Mouse (Mus musculus) spleen, embryonic (tissue): Measurements from ENCODE around the gene D930007J09Rik.

Experiments used
- CTCF ChIA-PET: fragments of 350-600 bp; sonication (Branson Sonifier 250); formaldehyde crosslinking; loops from one replicate; lab custom pipeline; 2022; lab: Charles Lee

The D930007J09Rik gene

GRCm38 (mm10) chr13:32821671-32822070, 19.0 kb upstream of the D930007J09Rik start:
- CTCF ChIA-PET, result no interaction called here

- CTCF ChIA-PET, result interaction anchor here (1.0 kb wide), 1 partner anchor 12 kb away, joined by 3 read pairs; no protein-coding TSS in a partner anchor
Observed at GRCm38 (mm10) chr13:32819926-32820325, 17.3 kb upstream of the D930007J09Rik start.

GRCm38 (mm10) chr13:32819241-32819640, 16.6 kb upstream of the D930007J09Rik start:
- CTCF ChIA-PET, result no interaction called here

GRCm38 (mm10) chr13:32807624-32808023, 5.0 kb upstream of the D930007J09Rik start:
- CTCF ChIA-PET, result no interaction called here

- CTCF ChIA-PET, result no interaction called here
Observed at GRCm38 (mm10) chr13:32806820-32807219, 4.2 kb upstream of the D930007J09Rik start.

GRCm38 (mm10) chr13:32803701-32804345, 1.2 kb upstream of the D930007J09Rik start:
- CTCF ChIA-PET, result no interaction called here

GRCm38 (mm10) chr13:32801693-32802221, 892 bp downstream of the D930007J09Rik start, which contains the start of gene Wrnip1:
Gene Wrnip1 (plus strand): TSS chr13:32802038.
- CTCF ChIA-PET, result no interaction called here

- CTCF ChIA-PET, result no interaction called here
Observed at GRCm38 (mm10) chr13:32800859-32801258, 1.8 kb downstream of the D930007J09Rik start.

GRCm38 (mm10) chr13:32799131-32799530, 3.5 kb downstream of the D930007J09Rik start:
- CTCF ChIA-PET, result no interaction called here

- CTCF ChIA-PET, result no interaction called here
Observed at GRCm38 (mm10) chr13:32797085-32797484, 5.6 kb downstream of the D930007J09Rik start.

GRCm38 (mm10) chr13:32795166-32795565, 7.5 kb downstream of the D930007J09Rik start:
- CTCF ChIA-PET, result no interaction called here

- CTCF ChIA-PET, result no interaction called here
Observed at GRCm38 (mm10) chr13:32794619-32795018, 8.0 kb downstream of the D930007J09Rik start.

GRCm38 (mm10) chr13:32789781-32790180, 12.9 kb downstream of the D930007J09Rik start:
- CTCF ChIA-PET, result no interaction called here

GRCm38 (mm10) chr13:32787584-32787983, 15.1 kb downstream of the D930007J09Rik start:
- CTCF ChIA-PET, result no interaction called here

GRCm38 (mm10) chr13:32783816-32784215, 18.8 kb downstream of the D930007J09Rik start, which contains the start of gene Mylk4:
Gene Mylk4 (minus strand): TSS chr13:32783954.
- CTCF ChIA-PET, result no interaction called here

GRCm38 (mm10) chr13:32783055-32783454, 19.6 kb downstream of the D930007J09Rik start:
- CTCF ChIA-PET, result no interaction called here

GRCm38 (mm10) chr13:32778861-32779260, 23.8 kb downstream of the D930007J09Rik start:
- CTCF ChIA-PET, result no interaction called here

- CTCF ChIA-PET, result no interaction called here
Observed at GRCm38 (mm10) chr13:32776350-32776749, 26.3 kb downstream of the D930007J09Rik start.

GRCm38 (mm10) chr13:32775889-32776288, 26.8 kb downstream of the D930007J09Rik start:
- CTCF ChIA-PET, result no interaction called here

GRCm38 (mm10) chr13:32769960-32770359, 32.7 kb downstream of the D930007J09Rik start:
- CTCF ChIA-PET, result interaction anchor here (0.7 kb wide), 1 partner anchor 12 kb away, joined by 5 read pairs; no protein-coding TSS in a partner anchor

GRCm38 (mm10) chr13:32768104-32768503, 34.5 kb downstream of the D930007J09Rik start:
- CTCF ChIA-PET, result no interaction called here

GRCm38 (mm10) chr13:32764448-32764847, 38.2 kb downstream of the D930007J09Rik start:
- CTCF ChIA-PET, result no interaction called here

- CTCF ChIA-PET, result interaction anchor here (0.5 kb wide), 1 partner anchor 1894 kb away, joined by 16 read pairs; no protein-coding TSS in a partner anchor
Observed at GRCm38 (mm10) chr13:32763141-32763540, 39.5 kb downstream of the D930007J09Rik start.
